Mouse (Mus musculus) activated CD4-positive, CD25-positive, alpha-beta regulatory T cell, adult 4 months (primary cell): ENCODE results near the gene Ube2a. TPM values are rescaled to one million over a fixed set of nuclear protein-coding genes. Genes with fewer than 3 reads are reported as not detected.
"Not testable (repeated sequence)": the region's sequence is repeated elsewhere in the genome, so short reads cannot be mapped to it uniquely, and the experiment has no call there.

ENCODE experiments used
- ATAC-seq: one replicate; pipeline ENCODE4 v1.8.0; 2017
- polyA plus RNA-seq, 2 experiments: library from polyadenylated mRNA; unstranded; fragments of 100-300 nt; shearing (Covaris generic); gene quantifications; one replicate each; pipeline ENCODE4 v1.2.1; 2017

Ube2a gene
- polyA plus RNA-seq: 100 to 1,000 TPM; 134 to 158 TPM

- peak; percentile 8 for ATAC-seq
These were observed at the start of gene Ube2a, which contains the start of gene C330007P06Rik for GRCm38 (mm10) chrX:36873765-36874164. Gene Ube2a, plus strand, starts transcription at chrX:36873900. Gene C330007P06Rik, minus strand, starts transcription at chrX:36874111.

- no peak for ATAC-seq
These were observed 49.6 kb upstream of the Ube2a start for GRCm38 (mm10) chrX:36823932-36824711.

- no peak for ATAC-seq
These were observed 48.7 kb upstream of the Ube2a start for GRCm38 (mm10) chrX:36825032-36825431.

GRCm38 (mm10) chrX:36826873-36827272, 46.8 kb upstream of the Ube2a start:
- no peak for ATAC-seq

GRCm38 (mm10) chrX:36830271-36830670, 43.4 kb upstream of the Ube2a start:
- no peak for ATAC-seq

GRCm38 (mm10) chrX:36831632-36832031, 42.1 kb upstream of the Ube2a start:
- no peak for ATAC-seq

- ATAC-seq: no peak
These were observed 40.2 kb upstream of the Ube2a start for GRCm38 (mm10) chrX:36833397-36834084.

- ATAC-seq: no peak
These were observed 36.5 kb upstream of the Ube2a start for GRCm38 (mm10) chrX:36837069-36837676.

- no peak for ATAC-seq
These were observed 34.3 kb upstream of the Ube2a start for GRCm38 (mm10) chrX:36839391-36839790.

GRCm38 (mm10) chrX:36841698-36842097, 32.0 kb upstream of the Ube2a start:
- ATAC-seq: no peak

- ATAC-seq: no peak
These were observed 30.2 kb upstream of the Ube2a start for GRCm38 (mm10) chrX:36843346-36843990.

- no peak for ATAC-seq
These were observed 26.5 kb upstream of the Ube2a start for GRCm38 (mm10) chrX:36847152-36847551.

- ATAC-seq: no peak
These were observed 21.1 kb upstream of the Ube2a start for GRCm38 (mm10) chrX:36852631-36853030.

GRCm38 (mm10) chrX:36863766-36864608, 9.7 kb upstream of the Ube2a start:
- ATAC-seq: peak; percentile 94

GRCm38 (mm10) chrX:36864609-36865328, 8.9 kb upstream of the Ube2a start:
- ATAC-seq: no peak

GRCm38 (mm10) chrX:36870372-36870771, 3.3 kb upstream of the Ube2a start:
- ATAC-seq: no peak

- peak; percentile 89 for ATAC-seq
These were observed 537 bp downstream of the Ube2a start for GRCm38 (mm10) chrX:36874178-36874696.

GRCm38 (mm10) chrX:36874704-36875128, 1.0 kb downstream of the Ube2a start:
- peak; percentile 6 for ATAC-seq

GRCm38 (mm10) chrX:36884719-36885118, 11.0 kb downstream of the Ube2a start:
- ATAC-seq: no peak

- not testable (repeated sequence) for ATAC-seq
These were observed 25.2 kb downstream of the Ube2a start for GRCm38 (mm10) chrX:36898931-36899330.

- ATAC-seq: no peak
These were observed 28.0 kb downstream of the Ube2a start for GRCm38 (mm10) chrX:36901655-36902054.
